Mouse (Mus musculus): ENCODE data around the gene Mccc1. TPM values are rescaled to one million over a fixed set of nuclear protein-coding genes. Genes with fewer than 3 reads are reported as not detected.

Mccc1 gene
- polyA plus RNA-seq, 1 experiment from 2014 or later: 32.1 TPM

- WGBS: under 1% methylated on average over 64 of the region's 65 CpGs
- no peaks in the 10 kb centered on the region for H3K9me3 ChIP-seq (ENCODE audit: control insufficient read depth, low read length)
- peak overlapping the region; percentile 98 for H3K9ac ChIP-seq (replicated peaks; ENCODE audit: low read depth, low read length)
- H3K36me3 ChIP-seq (ENCODE audit: control insufficient read depth, insufficient read depth, low read length): no peaks in the 10 kb centered on the region
- peak overlapping the region; percentile 93 for H3K4me3 ChIP-seq (ENCODE audit: low read depth, low read length)
- H3K27me3 ChIP-seq (ENCODE audit: control insufficient read depth, insufficient read depth, low read length): no peaks in the 10 kb centered on the region
- peak overlapping the region; percentile 90 for H3K27ac ChIP-seq (ENCODE audit: low read depth, low read length)
- peaks cover 13% of the 10 kb centered on the region for H3K4me1 ChIP-seq (ENCODE audit: control insufficient read depth, insufficient read depth, low read length)
- H3K4me2 ChIP-seq (ENCODE audit: low read depth, low read length): peak overlapping the region; percentile 72
- ATAC-seq (ENCODE audit: low read depth): peak; percentile 81
Observed at GRCm38 (mm10) chr3:35931896-35932727, 68.4 kb downstream of the Mccc1 start.

GRCm38 (mm10) chr3:35931359-35931758, 69.1 kb downstream of the Mccc1 start:
- Histone ChIP-seq H3K9me3 (ENCODE audit: control insufficient read depth, low read length) (no peaks in the 10 kb centered on the region), H3K4me1 (ENCODE audit: control insufficient read depth, insufficient read depth, low read length) (peaks cover 13% of the 10 kb centered on the region), H3K27ac (ENCODE audit: low read depth, low read length) (no peak overlapping the region), H3K9ac (replicated peaks; ENCODE audit: low read depth, low read length) (peak overlapping the region; percentile 98; the same call in 1 of the 2 replicates), H3K36me3 (ENCODE audit: control insufficient read depth, insufficient read depth, low read length) (no peaks in the 10 kb centered on the region), H3K4me2 (ENCODE audit: low read depth, low read length) (peak overlapping the region; percentile 72), H3K4me3 (ENCODE audit: low read depth, low read length) (peak overlapping the region; percentile 93), H3K27me3 (ENCODE audit: control insufficient read depth, insufficient read depth, low read length) (no peaks in the 10 kb centered on the region)
- no peak for ATAC-seq (ENCODE audit: low read depth)
- 28% methylated on average over 7 of the region's 7 CpGs for WGBS

- H3K4me3 ChIP-seq (ENCODE audit: low read depth, low read length): no peak overlapping the region
- H3K36me3 ChIP-seq (ENCODE audit: control insufficient read depth, insufficient read depth, low read length): no peaks in the 10 kb centered on the region
- no peaks in the 10 kb centered on the region for H3K27me3 ChIP-seq (ENCODE audit: control insufficient read depth, insufficient read depth, low read length)
- ATAC-seq (ENCODE audit: low read depth): no peak
- peaks cover 13% of the 10 kb centered on the region for H3K4me1 ChIP-seq (ENCODE audit: control insufficient read depth, insufficient read depth, low read length)
- no peak overlapping the region for H3K27ac ChIP-seq (ENCODE audit: low read depth, low read length)
- H3K4me2 ChIP-seq (ENCODE audit: low read depth, low read length): no peak overlapping the region
- 74% methylated on average over 8 of the region's 8 CpGs for WGBS
- no peaks in the 10 kb centered on the region for H3K9me3 ChIP-seq (ENCODE audit: control insufficient read depth, low read length)
- no peak overlapping the region for H3K9ac ChIP-seq (replicated peaks; ENCODE audit: low read depth, low read length)
Observed at GRCm38 (mm10) chr3:35929831-35930230, 70.6 kb downstream of the Mccc1 start.

- Histone ChIP-seq H3K36me3 (ENCODE audit: control insufficient read depth, insufficient read depth, low read length) (no peaks in the 10 kb centered on the region), H3K4me3 (ENCODE audit: low read depth, low read length) (no peak overlapping the region), H3K4me2 (ENCODE audit: low read depth, low read length) (no peak overlapping the region), H3K27me3 (ENCODE audit: control insufficient read depth, insufficient read depth, low read length) (no peaks in the 10 kb centered on the region), H3K9ac (replicated peaks; ENCODE audit: low read depth, low read length) (no peak overlapping the region), H3K9me3 (ENCODE audit: control insufficient read depth, low read length) (no peaks in the 10 kb centered on the region), H3K27ac (ENCODE audit: low read depth, low read length) (no peak overlapping the region), H3K4me1 (ENCODE audit: control insufficient read depth, insufficient read depth, low read length) (peaks cover 13% of the 10 kb centered on the region)
- WGBS: 74% methylated on average over 3 of the region's 3 CpGs
- ATAC-seq (ENCODE audit: low read depth): no peak
Observed at GRCm38 (mm10) chr3:35929406-35929805, 71.1 kb downstream of the Mccc1 start.

GRCm38 (mm10) chr3:35925852-35926251, 74.6 kb downstream of the Mccc1 start:
- H3K9me3 ChIP-seq (ENCODE audit: control insufficient read depth, low read length): no peaks in the 10 kb centered on the region
- no peaks in the 10 kb centered on the region for H3K27me3 ChIP-seq (ENCODE audit: control insufficient read depth, insufficient read depth, low read length)
- no peaks in the 10 kb centered on the region for H3K36me3 ChIP-seq (ENCODE audit: control insufficient read depth, insufficient read depth, low read length)
- WGBS: 84% methylated on average over 2 of the region's 2 CpGs
- H3K4me1 ChIP-seq (ENCODE audit: control insufficient read depth, insufficient read depth, low read length): peaks cover 3% of the 10 kb centered on the region; the same call in 1 of the 2 replicates
- H3K4me3 ChIP-seq (ENCODE audit: low read depth, low read length): no peak overlapping the region
- H3K4me2 ChIP-seq (ENCODE audit: low read depth, low read length): no peak overlapping the region
- H3K27ac ChIP-seq (ENCODE audit: low read depth, low read length): no peak overlapping the region
- ATAC-seq (ENCODE audit: low read depth): no peak
- H3K9ac ChIP-seq (replicated peaks; ENCODE audit: low read depth, low read length): no peak overlapping the region

GRCm38 (mm10) chr3:35924007-35924406, 76.5 kb downstream of the Mccc1 start:
- ATAC-seq (ENCODE audit: low read depth): no peak
- no peak overlapping the region for H3K9ac ChIP-seq (replicated peaks; ENCODE audit: low read depth, low read length)

GRCm38 (mm10) chr3:35923495-35923894, 77.0 kb downstream of the Mccc1 start:
- Histone ChIP-seq H3K9me3 (ENCODE audit: control insufficient read depth, low read length) (no peaks in the 10 kb centered on the region), H3K4me1 (ENCODE audit: control insufficient read depth, insufficient read depth, low read length) (no peaks in the 10 kb centered on the region), H3K36me3 (ENCODE audit: control insufficient read depth, insufficient read depth, low read length) (no peaks in the 10 kb centered on the region), H3K27ac (ENCODE audit: low read depth, low read length) (no peak overlapping the region), H3K4me2 (ENCODE audit: low read depth, low read length) (no peak overlapping the region), H3K9ac (replicated peaks; ENCODE audit: low read depth, low read length) (no peak overlapping the region), H3K27me3 (ENCODE audit: control insufficient read depth, insufficient read depth, low read length) (no peaks in the 10 kb centered on the region), H3K4me3 (ENCODE audit: low read depth, low read length) (no peak overlapping the region)
- no peak for ATAC-seq (ENCODE audit: low read depth)
- 58% methylated on average over 7 of the region's 7 CpGs for WGBS

More at GRCm38 (mm10) chr3:35924007-35924406, 76.5 kb downstream of the Mccc1 start:
- H3K4me2 ChIP-seq (ENCODE audit: low read depth, low read length): no peak overlapping the region
- WGBS: 73% methylated on average over 3 of the region's 3 CpGs
- H3K4me3 ChIP-seq (ENCODE audit: low read depth, low read length): no peak overlapping the region
- no peaks in the 10 kb centered on the region for H3K4me1 ChIP-seq (ENCODE audit: control insufficient read depth, insufficient read depth, low read length)
- H3K27me3 ChIP-seq (ENCODE audit: control insufficient read depth, insufficient read depth, low read length): no peaks in the 10 kb centered on the region
- no peaks in the 10 kb centered on the region for H3K9me3 ChIP-seq (ENCODE audit: control insufficient read depth, low read length)
- H3K27ac ChIP-seq (ENCODE audit: low read depth, low read length): no peak overlapping the region
- no peaks in the 10 kb centered on the region for H3K36me3 ChIP-seq (ENCODE audit: control insufficient read depth, insufficient read depth, low read length)

GRCm38 (mm10) chr3:35922522-35922921, 78.0 kb downstream of the Mccc1 start:
- H3K36me3 ChIP-seq (ENCODE audit: control insufficient read depth, insufficient read depth, low read length): no peaks in the 10 kb centered on the region
- H3K4me3 ChIP-seq (ENCODE audit: low read depth, low read length): no peak overlapping the region

GRCm38 (mm10) chr3:35918229-35918628, 82.2 kb downstream of the Mccc1 start:
- WGBS: 95% methylated on average over 3 of the region's 3 CpGs
- no peaks in the 10 kb centered on the region for H3K9me3 ChIP-seq (ENCODE audit: control insufficient read depth, low read length)
- no peak overlapping the region for H3K4me2 ChIP-seq (ENCODE audit: low read depth, low read length)
- H3K36me3 ChIP-seq (ENCODE audit: control insufficient read depth, insufficient read depth, low read length): peaks cover 4% of the 10 kb centered on the region; the same call in 1 of the 2 replicates
- no peak overlapping the region for H3K9ac ChIP-seq (replicated peaks; ENCODE audit: low read depth, low read length)
- H3K4me3 ChIP-seq (ENCODE audit: low read depth, low read length): no peak overlapping the region
- no peak for ATAC-seq (ENCODE audit: low read depth)
- no peaks in the 10 kb centered on the region for H3K4me1 ChIP-seq (ENCODE audit: control insufficient read depth, insufficient read depth, low read length)
- H3K27me3 ChIP-seq (ENCODE audit: control insufficient read depth, insufficient read depth, low read length): no peaks in the 10 kb centered on the region
- no peak overlapping the region for H3K27ac ChIP-seq (ENCODE audit: low read depth, low read length)

More at GRCm38 (mm10) chr3:35922522-35922921, 78.0 kb downstream of the Mccc1 start:
- Histone ChIP-seq H3K27me3 (ENCODE audit: control insufficient read depth, insufficient read depth, low read length) (no peaks in the 10 kb centered on the region), H3K27ac (ENCODE audit: low read depth, low read length) (no peak overlapping the region), H3K9ac (replicated peaks; ENCODE audit: low read depth, low read length) (no peak overlapping the region), H3K9me3 (ENCODE audit: control insufficient read depth, low read length) (no peaks in the 10 kb centered on the region), H3K4me2 (ENCODE audit: low read depth, low read length) (no peak overlapping the region), H3K4me1 (ENCODE audit: control insufficient read depth, insufficient read depth, low read length) (no peaks in the 10 kb centered on the region)
- ATAC-seq (ENCODE audit: low read depth): no peak
- 80% methylated on average over 4 of the region's 4 CpGs for WGBS

Data from neural tube, embryonic 14.5 days (tissue).